Mouse (Mus musculus) lung, embryonic 14.5 days (tissue): ENCODE results near the gene Prkce. TPM values are rescaled to one million over a fixed set of nuclear protein-coding genes. Genes with fewer than 3 reads are reported as not detected.

Experiments
- ATAC-seq: fragments of 200-750 bp; cut with Nextera tagmentation; 2 replicates; pipeline ENCODE4 v1.8.0; 2017; ENCODE audit warnings: mild to moderate bottlenecking, moderate TSS enrichment, moderate library complexity; ENCODE audit not compliant: insufficient read depth
- DNase-seq: peaks from one replicate; pipeline ENCODE4 v3.0.0-alpha.2; 2015
- H3K27ac ChIP-seq: fragments of 300-500 bp; sonication (generic); 2 replicates; pipeline ENCODE4 v1.5.1; 2014; ENCODE audit warnings: low read depth, mild to moderate bottlenecking, moderate library complexity
- H3K27me3 ChIP-seq: fragments of 300-500 bp; sonication (generic); 2 replicates; pipeline ENCODE4 v1.6.1; 2014; ENCODE audit warnings: low read length, control low read depth; ENCODE audit not compliant: insufficient read depth
- H3K36me3 ChIP-seq: fragments of 300-500 bp; sonication (generic); 2 replicates; pipeline ENCODE4 v1.6.1; 2014; ENCODE audit warnings: control low read depth; ENCODE audit not compliant: insufficient read depth
- H3K4me1 ChIP-seq: fragments of 300-500 bp; sonication (generic); 2 replicates; pipeline ENCODE4 v1.6.1; 2014; ENCODE audit warnings: antibody characterized with exemption, control low read depth; ENCODE audit not compliant: insufficient read depth
- H3K4me2 ChIP-seq: fragments of 300-500 bp; sonication (generic); 2 replicates; pipeline ENCODE4 v1.6.1; 2014; ENCODE audit warnings: mild to moderate bottlenecking
- H3K4me3 ChIP-seq: fragments of 300-500 bp; sonication (generic); 2 replicates; pipeline ENCODE4 v1.5.1; 2014; ENCODE audit warnings: low read depth, low read length
- H3K9ac ChIP-seq: fragments of 300-500 bp; sonication (generic); 2 replicates; pipeline ENCODE4 v1.6.1; 2014
- H3K9me3 ChIP-seq: fragments of 300-500 bp; sonication (generic); 2 replicates; pipeline ENCODE4 v1.6.1; 2016; ENCODE audit warnings: low read depth, low read length, control low read depth
- CTCF ChIP-seq: IDR thresholded peaks from 2 replicates; pipeline ENCODE4 v1.5.1; 2016; ENCODE audit warnings: antibody characterized with exemption, low read depth
- WGBS: fragments of 180-500 bp; shearing (Covaris S2); extraction: QIAGEN DNeasy Blood & Tissue Kit; methylation state at CpG from one replicate; pipeline ENCODE4 v1.1.7; 2014; 5-methylcytosine and 5-hydroxymethylcytosine counted together
- polyA plus RNA-seq: library from polyadenylated mRNA; unstranded; fragments of >200 nt; fragmentation: Nextera tagmentation; extraction: Ambion mirVana; gene quantifications from 2 replicates; pipeline ENCODE4 v1.2.1, GENCODE M21; 2014

The Prkce gene
- polyA plus RNA-seq, 1 experiment from 2014 or later = 10.1 TPM

GRCm38 (mm10) chr17:86429877-86430276 is 262.3 kb downstream of the Prkce start:
- no peaks in the 10 kb centered on the region for H3K27me3 ChIP-seq
- H3K27ac ChIP-seq = no peak overlapping the region
- no peak overlapping the region for H3K4me2 ChIP-seq
- 79% methylated on average over 6 of the region's 6 CpGs for WGBS
- H3K4me3 ChIP-seq = no peak overlapping the region
- H3K9me3 ChIP-seq = no peaks in the 10 kb centered on the region
- no peak for ATAC-seq
- H3K36me3 ChIP-seq = no peaks in the 10 kb centered on the region
- H3K9ac ChIP-seq = no peak overlapping the region
- DNase-seq = no peak
- no peak for TF ChIP-seq CTCF
- no peaks in the 10 kb centered on the region for H3K4me1 ChIP-seq

DNA sequence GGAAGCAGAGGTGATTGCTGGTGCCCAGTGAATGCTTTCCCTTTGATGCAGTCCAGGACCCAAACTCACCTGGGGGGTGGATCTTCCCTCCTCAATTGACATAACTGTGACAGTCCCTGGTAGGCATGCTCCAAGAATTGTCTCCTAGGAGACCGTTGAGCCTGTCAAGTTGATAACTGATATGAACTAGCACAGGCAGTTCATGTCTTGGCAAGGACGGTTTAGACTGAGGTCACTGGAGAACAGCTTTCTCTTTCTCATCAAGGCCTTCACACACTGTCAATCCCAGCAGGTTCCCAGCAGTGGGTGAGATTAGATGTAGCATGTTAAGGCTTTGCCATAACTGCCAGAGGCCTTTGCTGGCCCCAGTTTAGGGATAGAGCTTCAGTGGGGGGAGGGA is 265.5 kb downstream of the Prkce start:
- DNase-seq = no peak
- Histone ChIP-seq H3K9me3 (no peaks in the 10 kb centered on the region), H3K27ac (no peak overlapping the region), H3K4me3 (no peak overlapping the region), H3K4me2 (no peak overlapping the region), H3K36me3 (no peaks in the 10 kb centered on the region), H3K27me3 (no peaks in the 10 kb centered on the region), H3K9ac (no peak overlapping the region), H3K4me1 (no peaks in the 10 kb centered on the region)
- 56% methylated on average over 2 of the region's 2 CpGs for WGBS
- TF ChIP-seq CTCF = no peak
- no peak for ATAC-seq

DNA sequence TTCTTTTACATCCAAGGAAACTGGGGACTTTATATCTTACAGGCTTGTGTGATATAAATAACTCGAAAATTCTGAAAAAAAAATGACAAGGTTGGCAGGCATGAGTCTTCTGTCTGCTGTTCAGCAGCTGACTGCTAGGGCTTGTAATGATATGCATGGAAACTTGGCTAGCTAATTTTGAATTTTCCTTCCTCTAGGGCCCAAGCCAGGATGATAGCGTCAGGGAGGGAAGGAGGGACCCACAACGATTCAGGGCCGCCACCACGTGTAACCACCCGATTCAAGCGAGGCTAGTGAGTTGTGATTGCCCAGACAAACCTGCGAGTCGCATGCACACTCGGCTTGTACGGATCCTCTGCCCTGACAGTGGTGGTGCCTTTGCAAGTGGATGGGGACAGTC is 266.2 kb downstream of the Prkce start:
- DNase-seq (no peak), ATAC-seq (no peak)
- TF ChIP-seq CTCF = no peak
- no peaks in the 10 kb centered on the region for H3K36me3 ChIP-seq
- no peak overlapping the region for H3K9ac ChIP-seq
- H3K4me2 ChIP-seq = no peak overlapping the region
- no peak overlapping the region for H3K4me3 ChIP-seq
- H3K4me1 ChIP-seq = no peaks in the 10 kb centered on the region
- H3K9me3 ChIP-seq = no peaks in the 10 kb centered on the region
- WGBS = 86% methylated on average over 11 of the region's 11 CpGs
- H3K27ac ChIP-seq = no peak overlapping the region
- no peaks in the 10 kb centered on the region for H3K27me3 ChIP-seq

- DNase-seq = no peak
Observed at GRCm38 (mm10) chr17:86434781-86435180, 267.2 kb downstream of the Prkce start.

GRCm38 (mm10) chr17:86435570-86435969 is 268.0 kb downstream of the Prkce start:
- DNase-seq (no peak), ATAC-seq (no peak)
- Histone ChIP-seq H3K4me2 (no peak overlapping the region), H3K27me3 (no peaks in the 10 kb centered on the region), H3K27ac (no peak overlapping the region), H3K4me1 (no peaks in the 10 kb centered on the region), H3K9me3 (no peaks in the 10 kb centered on the region), H3K9ac (no peak overlapping the region), H3K36me3 (no peaks in the 10 kb centered on the region), H3K4me3 (no peak overlapping the region)
- TF ChIP-seq CTCF = no peak
- WGBS = 89% methylated on average over 1 of the region's 1 CpGs

More at GRCm38 (mm10) chr17:86434781-86435180, 267.2 kb downstream of the Prkce start:
- no peaks in the 10 kb centered on the region for H3K4me1 ChIP-seq
- H3K36me3 ChIP-seq = no peaks in the 10 kb centered on the region
- H3K4me3 ChIP-seq = no peak overlapping the region
- WGBS = 80% methylated on average over 2 of the region's 2 CpGs
- H3K27ac ChIP-seq = no peak overlapping the region
- TF ChIP-seq CTCF = no peak
- no peak overlapping the region for H3K4me2 ChIP-seq
- H3K9me3 ChIP-seq = no peaks in the 10 kb centered on the region
- no peaks in the 10 kb centered on the region for H3K27me3 ChIP-seq
- no peak for ATAC-seq
- no peak overlapping the region for H3K9ac ChIP-seq

- 98% methylated on average over 2 of the region's 2 CpGs for WGBS
- ATAC-seq = no peak
- Histone ChIP-seq H3K4me2 (no peak overlapping the region), H3K27ac (no peak overlapping the region), H3K27me3 (no peaks in the 10 kb centered on the region), H3K4me3 (no peak overlapping the region), H3K36me3 (no peaks in the 10 kb centered on the region), H3K9ac (no peak overlapping the region), H3K4me1 (no peaks in the 10 kb centered on the region), H3K9me3 (no peaks in the 10 kb centered on the region)
- DNase-seq = no peak
- no peak for TF ChIP-seq CTCF
Observed at GRCm38 (mm10) chr17:86435984-86436383, 268.4 kb downstream of the Prkce start.

- no peak for TF ChIP-seq CTCF
- no peak overlapping the region for H3K4me3 ChIP-seq
- no peak for ATAC-seq
- no peak overlapping the region for H3K27ac ChIP-seq
- H3K9me3 ChIP-seq = no peaks in the 10 kb centered on the region
- H3K36me3 ChIP-seq = no peaks in the 10 kb centered on the region
- WGBS = 85% methylated on average over 12 of the region's 12 CpGs
- no peaks in the 10 kb centered on the region for H3K27me3 ChIP-seq
- no peak for DNase-seq
- H3K4me1 ChIP-seq = no peaks in the 10 kb centered on the region
- H3K4me2 ChIP-seq = no peak overlapping the region
- no peak overlapping the region for H3K9ac ChIP-seq
Observed at GRCm38 (mm10) chr17:86436583-86437370, 269.2 kb downstream of the Prkce start.
